ENCODE assay signal across 8 mouse cellular contexts in genomic region chr17:80560669-80561401, GRCm38 (mm10). TPM values are rescaled to one million over a fixed set of nuclear protein-coding genes. Genes with fewer than 3 reads are reported as not detected.
DNase-seq lines count a peak whose midpoint lies in the region; ATAC-seq lines count a peak whose summit lies in the region.

No protein-coding gene starts in this region.

- ATAC-seq in frontal cortex, adult (ENCODE audit: low TSS enrichment), result peak; percentile 87
- ATAC-seq in hindbrain, embryonic 11.5 days (ENCODE audit: low FRiP score), result 0 out of 2 replicates have a peak, but pooled peaks have one; percentile 51

- no peak overlapping the region for H3K4me3 ChIP-seq in hindbrain, embryonic 11.5 days (ENCODE audit: low read depth, low read length)

- WGBS in hindbrain, embryonic 11.5 days, result 23% methylated on average over 12 of the region's 12 CpGs

- no peak overlapping the region for H3K4me2 ChIP-seq in hindbrain, embryonic 11.5 days (replicated peaks; ENCODE audit: low read depth, low read length)

- H3K9ac ChIP-seq in hindbrain, embryonic 11.5 days (ENCODE audit: low read depth, low read length), result no peak overlapping the region

- H3K27me3 ChIP-seq in hindbrain, embryonic 11.5 days (ENCODE audit: control insufficient read depth, insufficient read depth, low read length), result no peaks in the 10 kb centered on the region

- peak; percentile 61 for DNase-seq in Muller cell, postnatal 12 days (ENCODE audit: inconsistent ontology term)
- DNase-seq in cerebellum, adult 8-10 months, result peak; percentile 77
- DNase-seq in hindbrain, embryonic 11.5 days (ENCODE audit: low spot score), result peak; percentile 88
- DNase-seq in layer of hippocampus, postnatal 10 days (ENCODE audit: low spot score in 2 of 2), result peak; percentile 76 to 84
- DNase-seq in lung, postnatal 10 days, result peak; percentile 86
- DNase-seq in ovary, postnatal 36 days (ENCODE audit: low spot score), result peak; percentile 57
- DNase-seq in thymus, postnatal 25 days, result peak; percentile 82

- H3K36me3 ChIP-seq in hindbrain, embryonic 11.5 days (ENCODE audit: control insufficient read depth, insufficient read depth, low read length), result no peaks in the 10 kb centered on the region

- H3K9me3 ChIP-seq in hindbrain, embryonic 11.5 days (ENCODE audit: control insufficient read depth, low read length), result no peaks in the 10 kb centered on the region

- no peak overlapping the region for H3K27ac ChIP-seq in hindbrain, embryonic 11.5 days (ENCODE audit: low read depth, low read length)

- no peaks in the 10 kb centered on the region for H3K4me1 ChIP-seq in hindbrain, embryonic 11.5 days (replicated peaks; ENCODE audit: control insufficient read depth, insufficient read depth, low read length)

RNA-seq across cellular contexts. Expression of gene Cdkl4, which starts 16.8 kb away (rescaled TPM):
- 4.6 and 5.6 TPM in 2 replicates for polyA plus RNA-seq in hindbrain, embryonic 11.5 days (2014; fragmentation: Nextera tagmentation; extraction: Ambion mirVana)
- total RNA-seq in layer of hippocampus, postnatal 10 days (2021), result 10 to 100 TPM; 14.3 to 14.6 TPM
